8 mouse cellular contexts compared by ENCODE assay signal in the genomic region with DNA sequence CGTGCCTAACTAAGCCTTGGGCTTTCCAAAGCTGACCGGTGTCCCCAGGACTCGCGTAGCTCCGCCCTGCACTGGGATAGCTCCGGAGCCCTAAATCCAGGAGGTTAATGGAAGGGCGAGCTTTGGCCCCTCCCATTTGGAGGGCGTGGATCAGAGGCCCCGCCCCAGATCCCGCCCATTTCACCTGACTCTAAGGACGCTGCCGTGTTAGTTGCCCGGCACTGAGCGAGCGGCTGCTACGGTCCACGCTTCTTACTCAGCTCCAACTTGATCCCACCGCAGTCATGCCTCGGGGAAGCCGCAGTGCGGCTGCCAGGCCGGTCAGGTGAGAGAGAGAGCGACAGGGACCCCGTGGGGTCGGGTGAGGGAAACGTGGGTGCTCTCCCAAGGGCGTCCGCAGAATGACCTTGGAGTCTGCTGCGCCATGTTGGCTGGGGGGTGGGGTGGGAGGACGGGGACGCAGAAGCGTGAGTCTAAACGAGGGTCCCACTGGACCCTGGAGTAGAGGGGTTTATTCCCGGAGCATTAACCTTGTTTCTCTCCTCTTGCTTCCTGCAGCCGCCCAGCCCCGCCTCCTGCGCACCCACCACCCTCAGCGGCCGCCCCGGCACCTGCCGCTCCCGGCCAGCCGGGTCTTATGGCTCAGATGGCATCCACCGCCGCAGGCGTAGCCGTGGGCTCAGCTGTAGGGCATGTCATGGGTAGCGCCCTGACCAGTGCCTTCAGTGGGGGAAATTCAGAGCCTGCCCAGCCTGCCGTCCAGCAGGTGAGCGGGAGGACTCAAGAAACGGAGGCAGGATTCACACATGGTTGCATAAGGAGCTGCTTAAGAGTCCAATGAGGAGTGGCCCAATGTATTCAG. TPM values are rescaled to one million over a fixed set of nuclear protein-coding genes. Genes with fewer than 3 reads are reported as not detected.
DNase-seq lines count a peak whose midpoint lies in the region; ATAC-seq lines count a peak whose summit lies in the region.

A gene (minus strand): TSS at position 817 of the 862 bp plus-strand sequence.

- peak within 1 kb of the TSS; percentile 57 for H3K9ac ChIP-seq in lung, embryonic 16.5 days (ENCODE audit: low read length)

- no peaks in the 10 kb centered on the region for H3K36me3 ChIP-seq in hindbrain, embryonic 10.5 days
- H3K36me3 ChIP-seq in lung, embryonic 16.5 days (ENCODE audit: control insufficient read depth, insufficient read depth, low read length), result no peaks in the 10 kb centered on the region

- H3K4me2 ChIP-seq in lung, embryonic 16.5 days (ENCODE audit: low read depth, low read length), result peak within 1 kb of the TSS; percentile 64

- ATAC-seq in lung, embryonic 16.5 days (ENCODE audit: low read depth), result peak; percentile 69

- WGBS in hindbrain, embryonic 10.5 days, result 1% methylated on average over 50 of the region's 51 CpGs
- whole genome bisulfite sequencing in lung, embryonic 16.5 days, result 2% methylated on average over 51 of the region's 51 CpGs

- H3K27ac ChIP-seq in hindbrain, embryonic 10.5 days, result peak within 1 kb of the TSS; percentile 60; the same call in 1 of the 2 replicates
- H3K27ac ChIP-seq in lung, embryonic 16.5 days (ENCODE audit: low read length), result no peak within 1 kb of the TSS

- no peaks in the 10 kb centered on the region for H3K9me3 ChIP-seq in hindbrain, embryonic 10.5 days
- no peaks in the 10 kb centered on the region for H3K9me3 ChIP-seq in lung, embryonic 16.5 days (ENCODE audit: control insufficient read depth, low read length)

- H3K27me3 ChIP-seq in hindbrain, embryonic 10.5 days (ENCODE audit: insufficient read depth, poor library complexity, severe bottlenecking), result peaks cover 97% of the 10 kb centered on the region
- peaks cover 14% of the 10 kb centered on the region for H3K27me3 ChIP-seq in lung, embryonic 16.5 days (ENCODE audit: control insufficient read depth, insufficient read depth, low read depth, low read length)

- H3K4me3 ChIP-seq in hindbrain, embryonic 10.5 days, result peak within 1 kb of the TSS; percentile 64
- H3K4me3 ChIP-seq in lung, embryonic 16.5 days (ENCODE audit: low read length), result peak within 1 kb of the TSS; percentile 56

- H3K4me1 ChIP-seq in hindbrain, embryonic 10.5 days (replicated peaks), result peaks cover 68% of the 10 kb centered on the region
- H3K4me1 ChIP-seq in lung, embryonic 16.5 days (replicated peaks; ENCODE audit: control insufficient read depth, insufficient read depth, low read length), result peaks cover 22% of the 10 kb centered on the region

- DNase-seq in Muller cell, postnatal 12 days (ENCODE audit: inconsistent ontology term), result peak; percentile 90
- peak; percentile 84 for DNase-seq in cerebellum, adult 8-10 months
- peak; percentile 77 for DNase-seq in forelimb bud, embryonic 11.5 days (ENCODE audit: low read depth, low spot score)
- peak; percentile 74 for DNase-seq in hindbrain, embryonic 10.5 days (ENCODE audit: low spot score)
- peak; percentile 42 for DNase-seq in layer of hippocampus, adult 9-10 months (ENCODE audit: low spot score)
- peak; percentile 59 for DNase-seq in ovary, postnatal 14 days (ENCODE audit: low spot score)
- DNase-seq in thymus, postnatal 0 days (ENCODE audit: low spot score), result peak; percentile 78

RNA-seq across cellular contexts. Expression of the gene that starts here (rescaled TPM):
- polyA plus RNA-seq in hindbrain, embryonic 10.5 days (2016; fragmentation: Nextera tagmentation; extraction: Ambion mirVana), result 31.0 and 41.3 TPM in 2 replicates
- 74.1 and 77.1 TPM in 2 replicates for polyA plus RNA-seq in lung, embryonic 16.5 days (2015; fragmentation: Nextera tagmentation; extraction: Ambion mirVana)
- polyA plus RNA-seq in thymus, postnatal 0 days (2015; fragmentation: Nextera tagmentation; extraction: Ambion mirVana), result 7.9 and 8.6 TPM in 2 replicates
